Mouse (Mus musculus) kidney, adult 2 months (tissue): Measurements from ENCODE around the gene Fbxo41. TPM values are rescaled to one million over a fixed set of nuclear protein-coding genes. Genes with fewer than 3 reads are reported as not detected.

ENCODE experiments used
- DNase-seq: peaks from one replicate; pipeline ENCODE4 v3.0.0; 2021
- H3K27ac ChIP-seq: fragments of 200-500 bp; 2 replicates; pipeline ENCODE4 v1.5.1; 2012; ENCODE audit warnings: low read depth, low read length, control low read depth, inconsistent platforms; ENCODE audit not compliant: insufficient read depth
- H3K27me3 ChIP-seq: fragments of 200-500 bp; replicated peaks from 2 replicates; pipeline ENCODE4 v1.6.1; 2012; ENCODE audit warnings: mild to moderate bottlenecking, moderate library complexity, low read length, inconsistent platforms; ENCODE audit not compliant: control insufficient read depth, insufficient read depth
- H3K36me3 ChIP-seq: fragments of 200-500 bp; 2 replicates; pipeline ENCODE4 v1.6.1; 2012; ENCODE audit warnings: mild to moderate bottlenecking, moderate library complexity, low read length, inconsistent platforms; ENCODE audit not compliant: control insufficient read depth, insufficient read depth
- H3K4me1 ChIP-seq: fragments of 200-500 bp; 2 replicates; pipeline ENCODE4 v1.6.1; 2011; ENCODE audit warnings: low read length; ENCODE audit not compliant: control insufficient read depth, insufficient read depth
- H3K4me3 ChIP-seq: fragments of 200-500 bp; 2 replicates; pipeline ENCODE4 v1.5.1; 2011; ENCODE audit warnings: mild to moderate bottlenecking, low read depth, low read length, control low read depth; ENCODE audit not compliant: insufficient read depth
- CTCF ChIP-seq: fragments of 200-500 bp; conservative IDR thresholded peaks from 2 replicates; pipeline ENCODE4 v1.5.1; 2011; ENCODE audit warnings: low read depth, mild to moderate bottlenecking, control low read depth, low read length, moderate library complexity, mixed read lengths; ENCODE audit not compliant: insufficient read depth, insufficient read length
- POLR2A ChIP-seq: fragments of 200-500 bp; IDR thresholded peaks from one replicate; pipeline ENCODE4 v1.6.1; 2011; ENCODE audit warnings: low read depth, low read length, control low read depth
- WGBS: fragments of 180-500 bp; shearing (Covaris S2); methylation state at CpG from one replicate; pipeline ENCODE4 v1.1.7; 2018; 5-methylcytosine and 5-hydroxymethylcytosine counted together
- polyA plus RNA-seq: library from polyadenylated mRNA; depleted of rRNA; stranded (reverse); fragments of >200 nt; gene quantifications from 2 replicates; pipeline ENCODE4 v1.2.3, GENCODE M21; 2012

The Fbxo41 gene
- polyA plus RNA-seq, 1 experiment, result 0.08 TPM

DNA sequence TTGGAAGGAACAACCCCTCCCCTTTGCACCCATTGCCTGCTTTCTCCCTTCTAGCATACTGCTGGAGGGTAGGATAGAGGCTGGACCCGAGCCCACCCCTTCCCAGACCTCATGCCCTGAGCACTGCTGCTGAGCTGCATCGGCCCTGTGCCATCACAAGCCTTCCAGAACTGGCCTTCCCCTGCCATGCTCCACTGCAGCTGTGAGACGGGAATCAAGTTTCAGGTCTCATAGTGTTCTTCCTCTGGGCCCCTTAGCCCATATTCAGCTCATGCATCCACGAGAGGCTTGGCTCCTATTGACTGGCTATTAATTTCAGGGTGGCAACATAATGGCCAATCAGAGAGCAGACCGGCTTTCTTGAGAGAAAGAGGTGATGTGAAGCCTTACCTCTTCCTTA lies 57.5 kb downstream of the Fbxo41 start:
- H3K36me3 ChIP-seq, result no peaks in the 10 kb centered on the region
- H3K4me1 ChIP-seq, result no peaks in the 10 kb centered on the region
- no peak overlapping the region for H3K4me3 ChIP-seq
- 60% methylated on average over 5 of the region's 5 CpGs for WGBS
- DNase-seq, result no peak
- H3K27me3 ChIP-seq, result no peaks in the 10 kb centered on the region
- TF ChIP-seq CTCF, result no peak
- no peak for TF ChIP-seq POLR2A
- no peak overlapping the region for H3K27ac ChIP-seq

DNA sequence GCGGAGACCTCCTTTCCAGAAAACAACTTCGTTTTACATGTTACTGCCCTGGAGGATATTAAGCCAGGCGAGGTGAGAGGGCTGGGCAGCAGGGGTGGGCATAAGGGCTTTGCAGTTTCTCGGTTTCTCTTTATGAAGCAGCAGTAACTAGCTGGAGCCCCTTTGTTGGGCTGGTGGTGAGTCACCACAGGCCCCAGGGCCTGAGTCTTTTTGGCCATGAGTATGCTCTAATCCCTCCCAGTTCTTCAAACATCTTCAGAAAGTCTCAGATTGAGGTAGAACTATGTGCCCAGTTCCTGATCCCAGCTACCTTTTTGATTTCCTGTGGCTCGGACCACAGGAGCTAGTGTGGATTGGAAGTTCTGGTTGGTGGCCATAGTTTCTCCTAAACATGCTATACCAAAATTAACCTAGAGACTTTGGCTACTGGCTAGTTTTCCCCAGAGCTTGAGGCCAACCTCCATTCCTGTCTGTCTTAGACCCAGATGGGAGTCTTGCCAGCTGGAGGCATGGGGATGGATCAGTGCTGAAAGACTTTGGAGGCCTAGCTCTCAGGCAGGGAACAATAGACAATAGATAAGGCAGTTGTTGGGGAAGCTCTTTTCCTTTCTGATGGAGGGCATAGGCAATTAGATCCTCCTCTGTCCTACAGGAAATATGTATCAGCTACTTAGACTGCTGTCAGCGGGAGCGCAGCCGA lies 58.4 kb downstream of the Fbxo41 start:
- no peaks in the 10 kb centered on the region for H3K27me3 ChIP-seq
- H3K27ac ChIP-seq, result no peak overlapping the region
- 81% methylated on average over 8 of the region's 8 CpGs for WGBS
- no peak overlapping the region for H3K4me3 ChIP-seq
- TF ChIP-seq CTCF (no peak), POLR2A (no peak)
- H3K4me1 ChIP-seq, result no peaks in the 10 kb centered on the region
- DNase-seq, result no peak
- H3K36me3 ChIP-seq, result no peaks in the 10 kb centered on the region

DNA sequence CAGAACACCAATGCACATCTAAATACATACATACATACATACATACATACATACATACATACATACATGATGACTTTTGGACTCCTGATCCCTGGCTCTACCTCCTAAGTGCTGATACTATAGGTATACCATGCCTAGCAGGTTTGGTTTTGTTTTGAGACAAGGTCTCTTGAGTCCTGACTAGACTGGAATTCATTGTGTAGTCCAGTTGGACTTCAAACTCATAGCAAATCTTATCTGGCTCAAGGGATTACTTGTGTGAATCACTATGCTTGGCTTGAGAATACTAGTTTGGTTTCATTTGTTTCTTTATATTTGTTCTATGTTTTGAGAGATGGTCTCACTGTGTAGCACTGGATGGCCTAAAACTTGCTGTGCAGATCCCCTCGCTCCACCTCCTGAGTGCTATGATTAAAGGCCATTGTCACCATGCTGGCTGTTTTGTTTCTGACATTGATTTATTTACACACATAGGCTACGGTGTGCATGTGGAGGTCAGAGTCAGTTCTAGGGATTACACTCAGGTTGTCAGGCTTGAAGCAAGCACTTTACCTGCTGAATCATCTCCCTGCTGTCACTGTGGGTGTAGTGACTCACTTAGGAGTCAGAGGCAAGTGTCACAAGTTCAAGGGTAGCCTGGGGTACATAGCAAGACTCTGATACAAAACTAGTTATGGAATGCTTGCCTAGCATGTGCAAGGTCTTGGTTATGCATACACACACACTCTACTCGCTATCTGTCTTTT lies 59.1 kb downstream of the Fbxo41 start:
- Histone ChIP-seq H3K27ac (no peak overlapping the region), H3K4me1 (no peaks in the 10 kb centered on the region), H3K36me3 (no peaks in the 10 kb centered on the region), H3K4me3 (no peak overlapping the region), H3K27me3 (no peaks in the 10 kb centered on the region)
- DNase-seq, result no peak
- 72% methylated on average over 3 of the region's 3 CpGs for WGBS
- no peak for TF ChIP-seq CTCF
- no peak for TF ChIP-seq POLR2A

DNA sequence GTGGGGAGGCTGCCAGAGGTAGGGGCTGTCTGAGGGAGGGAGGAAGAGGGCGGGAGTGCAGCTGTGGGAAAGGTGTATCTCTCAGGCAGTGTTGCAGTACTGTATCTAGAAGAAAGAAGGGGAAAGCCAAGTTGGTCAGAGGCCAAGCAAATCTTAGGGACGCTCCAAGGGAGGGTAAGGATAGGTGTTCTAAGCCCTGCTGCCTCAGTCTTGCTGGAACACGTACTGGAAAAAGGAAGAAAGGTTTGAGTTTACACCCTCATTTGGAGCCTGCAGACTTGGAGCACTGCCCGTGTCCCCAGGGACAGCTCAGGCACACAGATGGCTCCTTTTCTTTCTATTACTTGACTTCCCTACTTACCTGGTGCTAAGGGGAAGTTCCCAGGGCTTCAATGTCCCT lies 61.7 kb downstream of the Fbxo41 start:
- no peaks in the 10 kb centered on the region for H3K36me3 ChIP-seq
- no peak for DNase-seq
- H3K27ac ChIP-seq, result no peak overlapping the region
- WGBS, result 88% methylated on average over 4 of the region's 4 CpGs
- no peak for TF ChIP-seq CTCF
- TF ChIP-seq POLR2A, result no peak
- H3K27me3 ChIP-seq, result no peaks in the 10 kb centered on the region
- H3K4me1 ChIP-seq, result no peaks in the 10 kb centered on the region
- H3K4me3 ChIP-seq, result no peak overlapping the region

DNA sequence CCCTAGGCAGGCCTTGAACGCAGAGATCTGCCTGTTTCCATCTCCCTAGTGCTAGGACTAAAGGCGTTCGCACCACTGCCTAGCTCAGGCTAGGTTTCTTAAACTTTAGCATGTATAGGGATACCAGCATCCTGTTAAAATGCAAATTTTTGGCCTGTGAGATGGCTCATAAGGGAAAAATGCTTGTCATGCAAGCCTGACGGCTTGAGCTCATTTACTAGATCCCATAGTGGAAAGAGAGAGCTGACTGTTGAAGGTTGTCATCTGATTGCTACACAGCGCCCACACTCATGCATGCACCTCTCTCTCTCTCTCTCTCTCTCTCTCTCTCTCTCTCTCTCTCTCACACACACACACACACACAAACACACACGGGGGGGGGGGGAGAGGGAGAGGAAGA lies 66.2 kb downstream of the Fbxo41 start:
- WGBS, result 77% methylated on average over 6 of the region's 6 CpGs
- H3K4me1 ChIP-seq, result peaks cover 4% of the 10 kb centered on the region; the same call in 1 of the 2 replicates
- DNase-seq, result no peak

DNA sequence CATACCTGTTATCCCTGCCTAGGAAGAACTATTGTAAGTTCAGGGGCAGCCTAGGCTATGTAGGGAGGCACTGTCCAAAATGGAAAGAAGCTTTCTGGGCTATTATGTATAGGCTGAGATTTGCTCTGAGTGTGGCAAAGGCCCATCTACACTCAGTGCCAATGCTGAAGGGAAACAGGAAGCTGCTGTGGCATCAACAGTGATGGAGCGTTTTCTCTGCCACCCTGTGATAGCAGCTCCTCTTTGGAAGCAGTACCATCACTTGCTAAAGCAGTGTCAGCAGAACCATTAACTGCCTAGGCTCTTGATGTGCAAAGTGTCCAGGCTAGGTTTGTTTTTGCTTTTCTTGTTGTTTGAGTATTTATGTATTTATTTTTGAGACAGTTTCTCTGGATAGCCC lies 66.6 kb downstream of the Fbxo41 start:
- Histone ChIP-seq H3K4me1 (peaks cover 6% of the 10 kb centered on the region; the same call in 1 of the 2 replicates), H3K4me3 (no peak overlapping the region), H3K27me3 (no peaks in the 10 kb centered on the region), H3K36me3 (no peaks in the 10 kb centered on the region), H3K27ac (no peak overlapping the region)
- DNase-seq, result no peak
- TF ChIP-seq CTCF (no peak), POLR2A (no peak)
- 77% methylated on average over 1 of the region's 1 CpGs for WGBS

More for the DNA sequence above, 66.2 kb downstream of the Fbxo41 start:
- no peaks in the 10 kb centered on the region for H3K36me3 ChIP-seq
- TF ChIP-seq POLR2A, result no peak
- no peak for TF ChIP-seq CTCF
- no peak overlapping the region for H3K27ac ChIP-seq
- no peak overlapping the region for H3K4me3 ChIP-seq
- no peaks in the 10 kb centered on the region for H3K27me3 ChIP-seq

DNA sequence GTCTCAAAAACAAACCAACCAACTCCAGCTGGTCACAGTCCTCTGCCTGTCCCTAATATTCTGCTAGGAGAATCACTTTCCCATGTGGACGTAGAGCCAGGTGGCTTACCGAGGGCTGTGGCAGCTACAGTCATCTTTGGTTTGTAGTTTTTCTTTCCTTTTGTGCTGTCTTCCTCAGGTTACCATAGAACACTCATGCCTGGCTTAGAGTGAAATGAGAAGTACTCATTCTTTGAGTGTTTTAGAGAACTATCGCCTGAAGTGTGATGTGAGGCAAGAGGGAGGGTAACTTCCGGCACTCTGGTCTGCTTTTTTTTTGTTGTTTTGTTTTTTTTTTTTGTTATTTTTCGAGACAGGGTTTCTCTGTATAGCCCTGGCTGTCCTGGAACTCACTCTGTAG lies 68.9 kb downstream of the Fbxo41 start:
- DNase-seq, result no peak
- TF ChIP-seq POLR2A, result no peak
- no peak for TF ChIP-seq CTCF
- Histone ChIP-seq H3K4me1 (peaks cover 6% of the 10 kb centered on the region; the same call in 1 of the 2 replicates), H3K27ac (no peak overlapping the region), H3K27me3 (no peaks in the 10 kb centered on the region), H3K4me3 (no peak overlapping the region), H3K36me3 (no peaks in the 10 kb centered on the region)
- 75% methylated on average over 5 of the region's 5 CpGs for WGBS
